Mouse (Mus musculus): Measurements from ENCODE around the gene Shisal2a. TPM values are rescaled to one million over a fixed set of nuclear protein-coding genes. Genes with fewer than 3 reads are reported as not detected.

The Shisal2a gene
- total RNA-seq (2021) = 1 to 10 TPM; 3.2 to 7.0 TPM
- long read RNA-seq, experiment 1, partial matches to known transcripts = 0 of 2 reads
- long read RNA-seq, experiment 1, other reads (novel, unspliced or antisense) = 0 of 2 reads
- long read RNA-seq, experiment 2, transcript Shisal2a-201 (3 exons, 593 nt) = major isoform, 9 of 10 reads
- long read RNA-seq, experiment 2, partial matches to known transcripts = 0 of 10 reads
- long read RNA-seq, experiment 2, other reads (novel, unspliced or antisense) = 1 of 10 reads

- peak in 1 of 2 experiments; percentile 14 for DNase-seq (ENCODE audit: low spot score in 2 of 2)
Observed at GRCm38 (mm10) chr4:108383183-108383714, at the start of gene Shisal2a. Gene Shisal2a (minus strand): TSS chr4:108383349.

GRCm38 (mm10) chr4:108431561-108431936, 48.4 kb upstream of the Shisal2a start:
- DNase-seq (ENCODE audit: low spot score in 2 of 2) = no peak

- no peak for DNase-seq (ENCODE audit: low spot score in 2 of 2)
Observed at GRCm38 (mm10) chr4:108430656-108431560, 47.8 kb upstream of the Shisal2a start.

DNA sequence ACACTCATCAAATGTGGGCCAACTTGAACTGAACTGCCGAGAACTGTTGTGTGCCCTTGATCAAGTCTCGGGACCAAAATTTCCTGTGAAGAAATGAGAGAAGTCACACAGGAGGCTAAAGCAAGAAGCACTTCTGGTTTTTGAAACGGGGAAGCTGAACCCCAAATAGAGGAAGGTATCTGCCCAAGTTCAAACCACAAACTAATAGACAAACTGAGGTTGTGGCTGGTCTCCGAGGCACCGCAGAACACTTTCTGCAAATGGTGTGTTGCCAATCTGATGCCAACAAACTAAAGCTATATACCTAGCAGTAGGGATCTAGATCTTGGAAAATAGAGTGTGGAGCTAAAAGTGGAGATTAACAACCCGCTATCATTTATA, 45.2 kb upstream of the Shisal2a start:
- DNase-seq (ENCODE audit: low spot score in 2 of 2) = no peak

DNA sequence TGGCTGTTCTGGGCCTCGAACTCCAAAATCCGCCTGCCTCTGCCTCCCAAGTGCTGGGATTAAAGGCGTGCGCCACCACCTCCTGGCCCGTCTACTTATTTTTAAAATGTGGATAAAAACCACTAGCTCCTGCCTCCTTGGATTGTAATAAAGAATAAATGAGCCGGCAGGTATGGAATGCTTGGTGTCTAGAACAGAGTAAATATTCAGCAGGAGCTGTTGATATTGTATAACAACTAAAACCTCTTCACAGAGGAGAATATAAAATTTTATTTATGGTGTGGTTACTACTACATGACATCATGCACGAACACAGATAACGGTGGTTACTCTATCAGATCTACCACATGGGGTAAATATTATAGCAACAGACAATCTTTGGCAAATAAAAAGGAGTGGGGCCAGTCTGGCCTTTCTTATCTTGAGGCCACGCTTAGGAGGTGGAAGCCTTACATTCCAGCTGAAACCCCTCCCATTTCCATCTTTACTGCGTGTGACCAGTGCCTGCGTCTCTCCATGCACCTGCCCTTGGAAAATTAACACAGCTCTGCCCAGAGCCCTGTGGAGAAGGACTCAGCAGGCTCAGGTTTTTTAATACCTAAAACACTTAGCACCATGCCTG, 44.7 kb upstream of the Shisal2a start:
- DNase-seq (ENCODE audit: low spot score in 2 of 2) = no peak

DNA sequence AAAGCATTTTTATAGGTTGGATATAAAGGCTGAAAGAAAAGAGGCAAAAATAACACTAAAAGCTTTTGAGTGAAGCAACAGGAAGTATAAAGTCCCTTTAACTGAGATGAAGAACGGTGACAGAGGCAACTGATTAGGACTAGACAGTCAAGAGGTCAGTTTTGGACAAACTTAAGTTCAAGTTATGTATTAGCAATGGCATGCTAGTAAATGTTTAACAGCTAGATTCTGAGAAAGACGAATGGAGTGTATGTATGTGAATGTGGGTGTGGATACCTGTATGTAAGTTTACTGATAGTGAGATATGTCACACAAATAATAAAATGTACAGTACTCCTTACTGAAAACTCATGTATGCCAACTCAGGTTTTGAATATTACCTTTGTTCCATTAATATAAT, 41.4 kb upstream of the Shisal2a start:
- DNase-seq (ENCODE audit: low spot score in 2 of 2) = no peak

GRCm38 (mm10) chr4:108407621-108408020, 24.5 kb upstream of the Shisal2a start:
- no peak for DNase-seq (ENCODE audit: low spot score in 2 of 2)

DNA sequence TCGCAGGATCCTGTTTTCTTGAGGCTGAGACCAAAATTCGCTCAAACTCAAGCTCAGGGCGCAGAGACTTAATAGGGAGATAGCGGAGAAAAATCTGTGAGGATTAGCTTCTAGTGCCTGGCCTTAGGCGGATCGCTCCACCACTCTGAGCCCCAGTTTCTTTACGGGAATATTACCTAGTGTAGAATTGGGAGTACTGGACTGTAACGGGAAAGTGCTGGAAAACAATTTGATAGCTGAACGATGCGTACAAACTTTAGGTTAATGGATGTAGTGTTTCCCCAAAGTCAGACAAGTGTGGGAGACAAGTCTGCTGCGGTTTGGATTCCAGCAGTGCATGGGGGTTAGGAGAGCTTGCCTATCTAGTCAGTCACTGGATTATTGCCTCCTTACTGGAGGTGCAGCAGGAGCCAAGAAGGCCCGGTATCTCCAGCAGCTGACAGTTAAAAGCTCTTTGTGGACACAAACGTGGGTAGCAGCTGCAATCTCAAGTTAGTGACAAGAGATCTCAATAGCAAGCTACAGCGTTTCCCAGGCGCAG, 23.8 kb upstream of the Shisal2a start, which contains the start of gene Gpx7:
TSS of gene Gpx7 (minus strand) at position 101 of the 541 bp plus-strand sequence.
- no peak for DNase-seq (ENCODE audit: low spot score in 2 of 2)

DNA sequence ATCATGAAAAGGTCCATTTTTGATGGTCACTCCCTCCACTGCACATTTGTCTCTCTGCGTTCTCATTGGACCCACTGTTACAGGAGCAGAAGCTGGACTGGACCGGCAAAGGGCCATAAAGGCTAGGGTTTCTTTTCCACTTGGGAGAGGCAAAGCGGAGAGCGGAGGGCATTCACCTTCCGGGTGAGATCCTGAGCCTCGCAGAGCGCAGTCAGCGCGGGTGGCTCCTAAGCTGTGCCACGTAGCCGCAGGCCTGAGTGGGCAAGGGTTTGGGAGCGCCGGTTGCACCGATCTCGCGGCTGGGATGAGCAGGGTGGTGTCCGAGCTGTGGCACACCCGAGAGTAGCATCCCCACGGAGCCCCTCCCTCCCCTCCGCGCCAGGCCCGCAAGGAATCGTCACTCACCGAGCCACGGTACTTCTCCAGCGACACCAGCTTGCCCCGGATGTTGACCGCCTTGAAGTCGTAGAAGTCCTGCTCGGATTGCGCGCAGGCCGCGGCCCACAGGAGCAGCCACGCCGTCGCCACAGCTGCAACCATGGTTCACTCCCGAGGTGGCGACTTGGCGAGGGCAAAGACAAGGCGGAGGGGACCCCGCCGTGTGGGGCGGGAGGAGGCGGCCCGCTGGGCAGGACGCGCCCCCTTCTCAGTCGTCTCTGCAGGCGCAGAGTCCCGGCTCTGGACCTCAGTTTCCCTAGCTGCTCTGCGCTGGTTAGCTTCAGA, 23.1 kb upstream of the Shisal2a start:
- DNase-seq (ENCODE audit: low spot score in 2 of 2) = peak; percentile 61 to 62

DNA sequence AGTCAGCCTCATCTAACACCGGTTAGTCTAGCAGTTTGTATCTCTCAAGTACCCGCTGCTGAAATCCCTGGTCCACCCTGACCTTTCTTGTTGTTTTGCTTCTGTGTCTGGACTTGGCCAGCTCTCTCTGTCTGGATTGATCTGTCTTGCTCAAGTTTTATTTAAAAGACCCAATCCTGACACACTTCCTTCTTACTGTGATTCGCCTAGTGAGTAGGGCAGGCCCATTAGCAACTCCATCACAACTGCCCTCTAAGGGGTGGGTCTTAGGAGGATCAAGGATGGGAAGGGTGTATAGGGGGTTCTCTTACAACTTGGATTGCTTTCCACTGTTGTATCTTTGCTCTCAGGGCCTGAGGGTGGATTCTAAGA, 22.6 kb upstream of the Shisal2a start:
- peak in 1 of 2 experiments; percentile 5 for DNase-seq (ENCODE audit: low spot score in 2 of 2)

GRCm38 (mm10) chr4:108403861-108404635, 20.9 kb upstream of the Shisal2a start:
- DNase-seq (ENCODE audit: low spot score in 2 of 2) = no peak

DNA sequence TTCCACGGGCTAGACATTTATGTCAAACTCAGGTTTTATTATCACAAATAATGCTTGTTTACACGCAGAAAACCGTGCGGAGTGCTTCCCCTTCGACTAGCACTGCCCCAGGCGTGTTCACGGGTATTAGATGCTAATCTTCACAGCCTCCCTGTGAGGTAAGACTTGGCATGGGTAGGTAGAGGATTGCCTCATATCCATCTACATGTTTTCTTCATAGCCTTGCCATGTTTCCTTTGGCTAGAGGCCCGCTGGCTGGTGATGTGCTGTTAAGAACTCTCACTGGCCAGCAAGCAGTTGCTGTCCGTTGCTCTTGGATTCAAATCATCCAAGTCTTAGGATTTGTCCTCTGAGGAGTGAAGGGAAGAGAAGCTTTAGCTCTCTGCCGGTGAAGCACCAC, 17.2 kb upstream of the Shisal2a start:
- DNase-seq (ENCODE audit: low spot score in 2 of 2) = no peak

DNA sequence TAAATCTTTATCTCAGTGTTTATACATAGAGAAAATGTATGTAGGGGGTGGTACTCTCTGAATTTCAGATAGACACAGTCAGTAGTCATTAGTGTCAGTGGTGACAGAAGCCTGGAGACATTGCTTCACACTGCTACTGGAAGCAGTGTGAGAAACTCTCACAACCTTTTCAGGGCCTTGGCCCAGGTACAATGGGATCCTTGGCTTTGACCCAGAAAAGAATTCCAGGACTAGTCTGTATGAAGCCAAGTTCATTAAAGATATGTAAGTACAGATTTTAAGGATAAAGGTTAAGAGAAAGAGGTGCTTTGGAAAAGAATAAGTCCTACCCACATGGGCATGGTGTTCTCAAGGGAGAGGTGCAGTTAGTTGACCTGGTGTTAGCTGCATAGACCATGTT, 11.1 kb upstream of the Shisal2a start:
- no peak for DNase-seq (ENCODE audit: low spot score in 2 of 2)

DNA sequence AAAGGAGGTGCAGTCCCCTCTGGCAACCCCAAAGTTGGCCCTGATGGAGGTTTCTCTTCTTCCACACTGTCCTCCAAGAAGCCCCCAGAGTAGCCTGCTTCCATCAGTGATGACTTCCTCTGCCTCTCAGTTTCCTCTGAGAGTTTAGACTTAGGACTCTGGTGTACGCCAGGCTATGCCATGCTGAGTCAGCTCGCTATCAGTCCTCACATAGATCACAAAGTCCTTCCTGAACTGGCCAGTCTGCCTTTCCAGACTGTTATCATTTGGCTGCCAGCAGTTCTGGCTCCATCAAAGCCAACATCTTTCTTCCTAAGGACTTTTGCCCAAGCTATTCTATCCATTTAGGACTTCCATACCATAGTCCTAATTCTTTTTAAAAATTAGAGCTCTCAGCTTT, 9.4 kb upstream of the Shisal2a start:
- DNase-seq (ENCODE audit: low spot score in 2 of 2) = no peak

DNA sequence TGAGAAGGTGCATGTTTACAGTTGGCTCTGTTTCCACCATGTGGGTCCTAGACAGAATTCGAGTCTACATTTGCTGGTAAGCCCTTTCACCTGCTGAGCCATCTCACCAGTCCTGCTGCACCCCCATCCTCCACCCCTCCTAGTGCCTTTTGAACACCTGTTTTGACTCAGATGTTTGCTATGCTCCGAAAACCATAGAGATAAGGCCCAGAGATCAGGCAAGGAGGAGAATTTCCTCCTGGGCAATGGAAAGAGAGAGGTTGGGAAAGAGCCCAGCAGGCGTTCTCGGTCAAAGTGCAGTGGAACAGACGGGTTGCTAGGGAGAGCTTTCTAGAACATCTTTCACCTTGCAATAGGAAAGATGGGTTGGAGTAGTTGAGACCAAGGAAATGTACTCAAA, 8.0 kb upstream of the Shisal2a start:
- no peak for DNase-seq (ENCODE audit: low spot score in 2 of 2)

DNA sequence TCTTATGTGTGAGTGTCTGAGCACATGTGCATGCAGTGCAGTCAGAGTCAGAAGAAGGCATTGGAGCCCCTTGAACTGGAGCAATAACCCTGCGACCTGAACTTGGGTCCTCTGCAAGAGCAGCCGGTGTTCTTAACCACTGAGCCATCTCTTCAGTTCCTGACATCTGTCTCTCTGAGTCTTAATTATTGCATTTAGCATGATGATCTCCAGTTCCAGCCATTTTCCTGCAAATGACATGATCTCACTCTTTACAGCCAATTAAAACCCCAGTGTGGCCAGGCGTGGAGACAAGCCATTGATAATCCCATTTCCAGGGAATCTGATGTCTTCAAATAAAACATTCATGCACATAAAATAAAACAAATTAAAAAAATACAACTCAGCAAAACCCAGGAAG, 5.6 kb upstream of the Shisal2a start:
- DNase-seq (ENCODE audit: low spot score in 2 of 2) = no peak

DNA sequence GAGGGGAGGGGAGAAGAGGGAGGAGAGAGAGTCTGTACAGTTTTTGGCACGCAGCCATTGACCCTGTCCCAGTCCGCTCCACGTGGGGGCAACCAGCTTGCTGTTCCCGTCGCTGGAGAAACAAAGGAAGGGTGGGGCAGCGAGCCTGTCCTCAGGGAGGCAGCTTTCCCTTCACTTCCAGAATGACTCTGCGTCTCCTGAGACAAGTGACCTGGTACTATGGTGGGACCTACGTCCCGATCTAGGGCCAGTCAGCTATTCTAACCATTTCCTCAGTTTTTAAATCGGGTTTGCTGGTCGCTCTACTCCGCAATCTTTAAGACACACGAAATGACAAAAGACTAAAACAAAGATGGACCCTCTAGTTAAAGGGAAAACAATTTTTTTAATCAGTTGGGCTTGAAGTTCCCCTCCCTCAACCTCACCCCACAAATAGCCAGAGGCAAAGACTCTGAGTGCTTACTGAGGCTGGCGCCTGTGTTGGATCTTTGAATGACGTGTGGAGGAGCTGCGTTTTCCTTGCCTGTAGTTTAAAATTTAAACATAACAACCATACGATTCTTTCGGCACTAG, 4.6 kb upstream of the Shisal2a start:
- peak; percentile 40 to 48 for DNase-seq (ENCODE audit: low spot score in 2 of 2)

DNA sequence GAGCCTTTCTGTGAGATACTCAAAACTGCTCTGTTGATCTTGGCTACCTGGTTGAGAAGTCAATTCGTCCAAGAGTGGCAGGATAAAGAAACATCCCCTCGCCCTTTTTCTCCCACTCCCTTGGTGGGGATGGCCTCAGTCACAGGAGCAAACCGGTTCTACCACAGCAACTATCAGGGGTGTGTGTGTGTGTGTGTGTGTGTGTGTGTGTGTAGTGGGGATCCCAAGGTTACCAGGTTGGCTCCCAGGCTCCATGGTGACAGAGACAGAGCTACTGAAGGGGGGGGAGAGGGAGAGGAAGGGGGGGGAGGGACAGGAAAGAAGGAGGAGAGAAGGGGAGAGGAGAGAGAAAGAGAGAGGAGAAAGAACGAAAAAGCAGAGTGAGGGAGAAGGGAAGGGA, 4.0 kb upstream of the Shisal2a start:
- DNase-seq (ENCODE audit: low spot score in 2 of 2) = no peak

DNA sequence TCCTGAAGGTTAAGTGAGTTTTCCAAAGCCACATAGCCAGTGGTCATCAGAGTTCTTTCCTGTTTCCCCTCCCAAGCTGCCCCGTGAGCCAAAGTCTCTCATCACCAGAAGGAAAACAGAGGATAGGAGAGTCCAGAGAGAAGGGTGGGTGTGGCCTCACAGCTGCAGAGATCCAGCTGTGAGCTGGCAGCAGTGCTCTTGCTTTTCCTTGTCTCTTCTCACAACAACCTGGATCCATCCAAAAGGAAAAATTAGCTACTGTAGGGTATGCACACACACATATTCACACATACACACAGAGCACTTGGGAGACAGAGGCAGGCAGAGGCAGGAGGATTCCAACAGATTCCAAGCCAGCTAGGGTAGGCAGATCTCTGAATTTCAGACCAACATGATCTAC, 2.9 kb upstream of the Shisal2a start:
- DNase-seq (ENCODE audit: low spot score in 2 of 2) = no peak

DNA sequence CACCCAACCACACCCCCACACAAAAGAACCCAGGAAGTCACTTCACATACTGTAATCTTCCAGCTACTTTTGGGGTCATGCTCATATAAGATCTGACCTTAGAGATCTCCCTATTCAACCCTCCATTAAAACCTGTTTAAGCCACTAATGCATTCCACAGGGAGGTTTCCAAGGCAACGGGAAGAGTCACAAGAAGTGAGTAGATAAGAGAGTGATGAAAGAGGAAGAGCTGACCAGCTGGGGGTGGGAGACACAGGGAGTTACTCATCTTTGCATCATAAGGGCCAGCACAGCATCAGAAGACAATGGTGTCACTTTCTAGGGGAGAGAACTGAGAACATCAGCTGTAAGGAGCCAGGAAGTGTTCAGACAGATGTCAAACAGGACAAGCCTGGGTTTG, 3.0 kb downstream of the Shisal2a start:
- no peak for DNase-seq (ENCODE audit: low spot score in 2 of 2)
